Mouse (Mus musculus): ENCODE results near the gene Mylip. TPM values are rescaled to one million over a fixed set of nuclear protein-coding genes. Genes with fewer than 3 reads are reported as not detected.
A peak's percentile ranks its signal among the peaks of the same experiment; 100 is the strongest.

The Mylip gene
- total and polyA plus RNA-seq, 2 experiments from 2014 or later, result 3.8 to 15.6 TPM

DNA sequence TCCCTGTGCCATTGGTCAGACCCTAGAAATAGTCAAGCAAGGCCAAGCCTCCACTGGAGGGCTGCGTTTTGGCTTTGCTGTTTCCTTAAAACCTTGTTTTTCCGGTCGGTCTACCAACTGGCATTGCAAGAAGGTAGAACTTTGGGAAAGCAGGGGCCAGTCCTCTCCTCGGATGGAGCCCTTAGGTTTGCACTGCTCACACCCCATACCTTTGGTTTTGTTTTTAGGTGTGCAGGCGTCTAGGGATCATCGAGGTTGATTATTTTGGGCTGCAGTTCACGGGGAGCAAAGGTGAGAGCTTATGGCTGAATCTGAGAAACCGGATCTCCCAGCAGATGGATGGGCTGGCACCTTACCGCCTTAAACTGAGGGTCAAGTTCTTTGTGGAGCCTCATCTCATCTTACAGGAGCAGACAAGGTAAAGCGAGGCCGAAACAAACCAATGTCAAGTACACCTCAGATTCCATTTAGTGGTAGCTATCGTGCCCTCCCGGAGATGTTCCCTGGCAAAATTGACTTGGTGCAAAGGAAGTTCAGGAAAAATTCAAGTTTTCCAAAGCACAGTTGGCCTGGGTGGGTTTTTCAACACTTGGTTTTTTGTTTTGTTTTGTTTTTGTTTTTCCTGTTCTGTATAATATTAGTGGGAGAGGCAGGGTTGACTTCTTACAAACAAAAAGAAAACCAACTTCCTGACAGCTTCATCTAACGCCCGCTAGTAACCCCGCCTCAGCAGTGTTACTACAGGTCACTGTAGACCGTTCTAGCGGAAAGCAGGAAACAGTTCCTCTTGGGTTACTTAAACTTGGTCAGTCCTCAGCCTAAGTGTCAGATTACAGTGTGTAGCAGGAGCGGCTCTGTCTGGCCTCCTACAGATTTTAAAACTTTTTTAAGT is 1.7 kb downstream of the Mylip start:
- Histone ChIP-seq H3K4me1 (ENCODE audit: insufficient read depth) (peaks cover 21% of the 10 kb centered on the region; the same call in 1 of the 2 replicates), H3K27me3 (ENCODE audit: insufficient read depth, low read length) (no peaks in the 10 kb centered on the region; the same call in none of the 2 replicates), H3K9me3 (ENCODE audit: low read length) (no peaks in the 10 kb centered on the region), H3K4me2 (ENCODE audit: low read depth) (peak overlapping the region; percentile 83), H3K36me3 (ENCODE audit: insufficient read depth) (no peaks in the 10 kb centered on the region), H3K4me3 (ENCODE audit: low read depth, low read length) (peak overlapping the region; percentile 71), H3K27ac (ENCODE audit: low read depth, low read length) (no peak overlapping the region), H3K9ac (no peak overlapping the region; the same call in none of the 2 replicates)
- no peak for ATAC-seq
- 73% methylated on average over 19 of the region's 19 CpGs for WGBS
- TF ChIP-seq CTCF (IDR thresholded peaks at IDR 0.05; ENCODE audit: low read depth), result no peak
- no peak for DNase-seq

DNA sequence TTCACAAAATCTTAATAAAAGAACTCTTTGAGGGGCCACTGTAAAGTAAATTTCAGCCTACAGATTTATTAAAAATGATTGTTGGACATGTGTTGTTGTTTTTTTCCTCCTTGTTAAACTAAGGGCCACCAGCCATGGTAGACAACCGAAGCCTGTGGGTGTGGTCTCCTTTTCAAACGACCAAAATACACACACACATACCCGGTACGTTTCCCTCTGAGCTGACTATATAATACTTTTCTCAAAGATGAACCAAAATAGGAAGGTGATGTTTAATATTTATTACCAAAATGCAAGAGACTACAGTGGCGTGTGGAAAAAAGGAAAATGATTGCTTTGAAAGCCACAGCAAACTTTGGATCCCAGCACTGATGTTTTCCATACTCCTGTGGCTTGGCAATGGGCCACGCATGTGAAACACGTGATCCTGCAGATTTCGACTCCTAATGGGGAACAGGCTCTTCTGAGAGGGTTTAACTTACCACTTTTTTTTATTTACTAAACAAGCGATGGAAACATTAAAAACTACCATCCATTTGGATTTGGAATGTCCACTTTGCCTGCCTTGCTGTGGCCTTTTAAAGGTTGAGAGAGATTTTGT is 2.4 kb downstream of the Mylip start:
- TF ChIP-seq CTCF (IDR thresholded peaks at IDR 0.05; ENCODE audit: low read depth), result no peak
- 52% methylated on average over 9 of the region's 9 CpGs for WGBS
- peak overlapping the region; percentile 83; the same call in 1 of the 2 replicates for H3K4me2 ChIP-seq (ENCODE audit: low read depth)

GRCm38 (mm10) chr13:45394221-45394768 is 4.8 kb downstream of the Mylip start:
- no peak overlapping the region for H3K4me2 ChIP-seq (ENCODE audit: low read depth)
- WGBS, result 58% methylated on average over 8 of the region's 8 CpGs
- H3K36me3 ChIP-seq (ENCODE audit: insufficient read depth), result no peaks in the 10 kb centered on the region
- no peaks in the 10 kb centered on the region; the same call in 1 of the 2 replicates for H3K27me3 ChIP-seq (ENCODE audit: insufficient read depth, low read length)
- DNase-seq, result no peak
- no peaks in the 10 kb centered on the region for H3K9me3 ChIP-seq (ENCODE audit: low read length)
- no peak overlapping the region for H3K27ac ChIP-seq (ENCODE audit: low read depth, low read length)
- no peak overlapping the region for H3K9ac ChIP-seq
- H3K4me1 ChIP-seq (ENCODE audit: insufficient read depth), result peaks cover 22% of the 10 kb centered on the region; the same call in 1 of the 2 replicates
- no peak overlapping the region for H3K4me3 ChIP-seq (ENCODE audit: low read depth, low read length)
- ATAC-seq, result no peak
- no peak for TF ChIP-seq CTCF (IDR thresholded peaks at IDR 0.05; ENCODE audit: low read depth)

More for the DNA sequence above, 2.4 kb downstream of the Mylip start:
- ATAC-seq, result no peak
- H3K9ac ChIP-seq, result no peak overlapping the region
- H3K27me3 ChIP-seq (ENCODE audit: insufficient read depth, low read length), result no peaks in the 10 kb centered on the region; the same call in none of the 2 replicates
- no peak overlapping the region for H3K27ac ChIP-seq (ENCODE audit: low read depth, low read length)
- H3K4me3 ChIP-seq (ENCODE audit: low read depth, low read length), result 0 out of 2 replicates have a peak overlapping the region, but pooled peaks have one; percentile 71
- peaks cover 22% of the 10 kb centered on the region; the same call in 1 of the 2 replicates for H3K4me1 ChIP-seq (ENCODE audit: insufficient read depth)
- no peaks in the 10 kb centered on the region for H3K9me3 ChIP-seq (ENCODE audit: low read length)
- DNase-seq, result no peak
- no peaks in the 10 kb centered on the region for H3K36me3 ChIP-seq (ENCODE audit: insufficient read depth)

GRCm38 (mm10) chr13:45396724-45397123 is 7.2 kb downstream of the Mylip start:
- DNase-seq, result no peak
- ATAC-seq, result no peak
- 88% methylated on average over 8 of the region's 8 CpGs for WGBS
- no peak for TF ChIP-seq CTCF (IDR thresholded peaks at IDR 0.05; ENCODE audit: low read depth)
- no peaks in the 10 kb centered on the region; the same call in 1 of the 2 replicates for H3K27me3 ChIP-seq (ENCODE audit: insufficient read depth, low read length)
- H3K9ac ChIP-seq, result no peak overlapping the region
- H3K4me3 ChIP-seq (ENCODE audit: low read depth, low read length), result no peak overlapping the region
- H3K36me3 ChIP-seq (ENCODE audit: insufficient read depth), result no peaks in the 10 kb centered on the region
- H3K27ac ChIP-seq (ENCODE audit: low read depth, low read length), result peak overlapping the region; percentile 36; the same call in 1 of the 2 replicates
- H3K4me1 ChIP-seq (ENCODE audit: insufficient read depth), result peaks cover 10% of the 10 kb centered on the region; the same call in 1 of the 2 replicates
- H3K9me3 ChIP-seq (ENCODE audit: low read length), result no peaks in the 10 kb centered on the region
- no peak overlapping the region for H3K4me2 ChIP-seq (ENCODE audit: low read depth)

DNA sequence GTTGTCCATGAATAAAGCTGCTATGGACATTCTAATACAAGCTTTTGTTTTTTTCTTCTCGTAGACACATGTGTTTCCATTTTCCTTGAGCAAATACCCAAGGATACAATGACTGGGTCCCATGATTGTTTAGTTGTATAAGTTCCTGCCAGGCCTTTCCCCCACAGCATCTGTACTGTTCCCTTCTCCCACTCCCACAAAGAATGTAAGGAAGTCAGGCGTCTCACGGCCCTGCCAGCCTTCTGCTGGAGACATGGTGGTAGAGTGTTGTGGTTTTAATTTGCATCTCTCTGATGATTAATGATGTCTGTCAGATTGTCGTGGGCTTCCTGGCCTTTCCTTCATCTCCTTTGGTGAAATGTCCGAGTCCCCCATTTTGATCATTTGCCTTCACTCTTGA is 7.7 kb downstream of the Mylip start:
- no peaks in the 10 kb centered on the region for H3K36me3 ChIP-seq (ENCODE audit: insufficient read depth)
- H3K27ac ChIP-seq (ENCODE audit: low read depth, low read length), result peak overlapping the region; percentile 36; the same call in 1 of the 2 replicates
- no peak overlapping the region for H3K9ac ChIP-seq
- no peak for TF ChIP-seq CTCF (IDR thresholded peaks at IDR 0.05; ENCODE audit: low read depth)
- 50% methylated on average over 5 of the region's 5 CpGs for WGBS
- ATAC-seq (no peak), DNase-seq (no peak)
- H3K4me2 ChIP-seq (ENCODE audit: low read depth), result no peak overlapping the region
- H3K9me3 ChIP-seq (ENCODE audit: low read length), result no peaks in the 10 kb centered on the region
- no peaks in the 10 kb centered on the region; the same call in 1 of the 2 replicates for H3K27me3 ChIP-seq (ENCODE audit: insufficient read depth, low read length)
- peaks cover 5% of the 10 kb centered on the region; the same call in 1 of the 2 replicates for H3K4me1 ChIP-seq (ENCODE audit: insufficient read depth)
- no peak overlapping the region for H3K4me3 ChIP-seq (ENCODE audit: low read depth, low read length)

- Histone ChIP-seq H3K9me3 (ENCODE audit: low read length) (no peaks in the 10 kb centered on the region), H3K4me2 (ENCODE audit: low read depth) (no peak overlapping the region), H3K36me3 (ENCODE audit: insufficient read depth) (no peaks in the 10 kb centered on the region), H3K4me1 (ENCODE audit: insufficient read depth) (0 out of 2 replicates have a peak, but pooled peaks cover 2% of the 10 kb centered on the region), H3K9ac (no peak overlapping the region), H3K27ac (ENCODE audit: low read depth, low read length) (no peak overlapping the region), H3K4me3 (ENCODE audit: low read depth, low read length) (no peak overlapping the region), H3K27me3 (ENCODE audit: insufficient read depth, low read length) (no peaks in the 10 kb centered on the region; the same call in 1 of the 2 replicates)
- ATAC-seq (no peak), DNase-seq (no peak)
- no peak for TF ChIP-seq CTCF (IDR thresholded peaks at IDR 0.05; ENCODE audit: low read depth)
- WGBS, result 61% methylated on average over 17 of the region's 21 CpGs
These were observed 8.6 kb downstream of the Mylip start for GRCm38 (mm10) chr13:45397896-45398805.

Data from forebrain, postnatal 0 days (tissue).